Mouse (Mus musculus) testis, adult 2 months (tissue): ENCODE data around the gene Myo1d. TPM values are rescaled to one million over a fixed set of nuclear protein-coding genes. Genes with fewer than 3 reads are reported as not detected.

Experiments
- H3K27ac ChIP-seq: fragments of 200-500 bp; 2 replicates; pipeline ENCODE4 v1.5.1; 2012; ENCODE audit warnings: low read depth, low read length; ENCODE audit not compliant: control insufficient read depth, insufficient read depth
- H3K27me3 ChIP-seq: fragments of 200-500 bp; 2 replicates; pipeline ENCODE4 v1.6.1; 2012; ENCODE audit warnings: mild to moderate bottlenecking, low read length, moderate library complexity; ENCODE audit not compliant: control insufficient read depth, insufficient read depth
- H3K36me3 ChIP-seq: fragments of 200-500 bp; 2 replicates; pipeline ENCODE4 v1.6.1; 2012; ENCODE audit warnings: mild to moderate bottlenecking, low read length; ENCODE audit not compliant: control insufficient read depth, insufficient read depth
- H3K4me1 ChIP-seq: fragments of 200-500 bp; 2 replicates; pipeline ENCODE4 v1.6.1; 2012; ENCODE audit warnings: low read length; ENCODE audit not compliant: control insufficient read depth, insufficient read depth
- H3K4me3 ChIP-seq: fragments of 200-500 bp; 2 replicates; pipeline ENCODE4 v1.5.1; 2012; ENCODE audit warnings: low read depth, mild to moderate bottlenecking, low read length, moderate library complexity, mixed read lengths; ENCODE audit not compliant: control insufficient read depth
- CTCF ChIP-seq: fragments of 200-500 bp; IDR thresholded peaks from 2 replicates; pipeline ENCODE4 v1.5.1; 2012; ENCODE audit warnings: low read depth, mild to moderate bottlenecking, inconsistent platforms, low read length, moderate library complexity; ENCODE audit not compliant: control insufficient read depth, insufficient read depth, insufficient replicate concordance
- POLR2A ChIP-seq: fragments of 200-500 bp; IDR thresholded peaks from 2 replicates; pipeline ENCODE4 v1.6.1; 2012; ENCODE audit warnings: low read depth, mild to moderate bottlenecking, inconsistent platforms, low read length, moderate library complexity; ENCODE audit not compliant: control insufficient read depth
- polyA plus RNA-seq: library from polyadenylated mRNA; depleted of rRNA; stranded (reverse); fragments of >200 nt; gene quantifications from 2 replicates; pipeline ENCODE4 v1.2.3, GENCODE M21; 2012

Myo1d gene
- polyA plus RNA-seq, 1 experiment: 4.6 TPM

DNA sequence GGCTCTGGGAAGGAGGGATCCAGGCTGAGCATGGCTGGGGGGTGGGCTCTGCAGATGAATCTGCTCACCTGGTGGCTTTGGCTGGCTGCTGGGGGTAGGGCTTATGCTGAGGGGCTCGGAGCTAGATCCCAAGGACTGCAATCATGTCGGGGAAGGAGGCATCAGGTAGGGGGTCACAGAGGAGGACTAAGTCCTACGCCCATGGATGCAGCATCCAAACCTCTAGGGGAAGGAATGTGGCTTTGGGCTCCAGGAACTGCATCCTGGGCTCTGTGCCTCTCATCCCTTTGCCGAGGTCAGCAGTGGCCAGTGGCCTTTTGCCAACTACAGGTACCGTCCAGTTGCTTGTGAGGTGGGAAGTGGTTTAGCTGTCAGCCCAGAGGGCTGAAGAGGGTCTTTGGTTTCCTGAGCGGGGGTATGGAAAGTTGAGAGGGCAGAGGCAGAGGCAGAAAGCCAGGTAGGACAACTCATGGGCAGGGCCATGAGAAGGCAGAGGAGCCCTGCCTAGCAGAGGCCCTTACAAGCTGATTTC, 296.2 kb downstream of the Myo1d start:
- no peak overlapping the region for H3K4me3 ChIP-seq
- H3K27ac ChIP-seq: no peak overlapping the region
- no peaks in the 10 kb centered on the region for H3K4me1 ChIP-seq
- TF ChIP-seq CTCF (no peak), POLR2A (no peak)
- no peaks in the 10 kb centered on the region for H3K36me3 ChIP-seq
- no peaks in the 10 kb centered on the region for H3K27me3 ChIP-seq

DNA sequence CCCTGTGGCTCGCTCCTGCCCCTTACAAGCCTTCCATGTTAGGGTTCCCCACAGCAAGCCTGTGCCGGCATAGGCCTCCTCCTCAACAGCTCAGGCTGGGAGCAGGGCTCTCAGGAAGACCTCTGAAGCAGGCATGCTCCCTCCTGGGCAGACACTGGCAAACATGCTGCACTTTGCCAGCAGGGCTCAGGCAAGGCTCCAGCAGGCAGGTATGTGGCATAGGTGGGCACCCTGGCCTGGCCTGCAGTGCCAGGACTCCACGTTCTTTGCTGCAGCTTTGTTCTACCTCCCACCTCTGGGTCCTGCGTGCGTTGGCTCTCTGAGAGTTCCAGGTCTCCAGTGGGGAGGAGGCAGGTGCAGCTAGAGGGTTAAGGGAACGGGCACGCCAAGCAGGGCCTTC, 296.9 kb downstream of the Myo1d start:
- Histone ChIP-seq H3K36me3 (no peaks in the 10 kb centered on the region), H3K27ac (no peak overlapping the region), H3K4me1 (peaks cover 3% of the 10 kb centered on the region), H3K27me3 (no peaks in the 10 kb centered on the region), H3K4me3 (no peak overlapping the region)
- TF ChIP-seq POLR2A (no peak), CTCF (no peak)

GRCm38 (mm10) chr11:80482347-80482746, 297.5 kb downstream of the Myo1d start:
- H3K36me3 ChIP-seq: no peaks in the 10 kb centered on the region
- no peak overlapping the region for H3K4me3 ChIP-seq
- TF ChIP-seq POLR2A: no peak
- no peak for TF ChIP-seq CTCF
- peaks cover 7% of the 10 kb centered on the region for H3K4me1 ChIP-seq
- no peaks in the 10 kb centered on the region for H3K27me3 ChIP-seq
- no peak overlapping the region for H3K27ac ChIP-seq

DNA sequence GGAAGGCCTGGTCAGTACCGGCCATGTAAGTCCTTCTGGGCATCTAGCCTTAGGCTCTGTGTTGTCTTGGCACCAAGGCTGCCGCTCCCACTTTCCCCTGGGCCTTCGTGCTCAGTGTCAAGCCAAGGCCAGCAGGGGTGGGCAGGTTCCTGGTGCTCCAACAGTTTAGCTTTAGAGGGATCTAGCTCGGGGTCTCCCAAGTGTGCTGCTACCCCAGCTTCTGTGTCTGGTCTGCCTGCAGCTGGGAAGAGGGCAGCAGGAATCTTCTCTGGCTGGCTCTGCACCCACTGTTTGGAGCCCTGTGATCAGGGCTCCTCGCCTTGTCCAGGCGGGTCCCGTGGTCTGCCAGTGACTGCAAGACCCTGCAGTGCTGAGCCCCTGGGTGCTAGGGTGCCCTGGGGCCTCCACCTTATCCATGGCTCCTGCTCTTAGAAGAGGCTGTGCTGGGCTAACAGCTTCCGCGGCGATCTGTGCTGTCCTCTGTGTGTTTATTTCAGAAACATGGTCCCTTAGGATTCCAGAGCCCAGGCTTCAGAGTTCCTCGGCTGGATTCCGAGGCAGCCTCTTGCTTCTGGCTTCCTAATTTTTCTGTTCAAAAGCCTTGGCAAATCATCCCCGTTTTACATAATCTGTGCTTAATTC, 298.3 kb downstream of the Myo1d start:
- H3K36me3 ChIP-seq: no peaks in the 10 kb centered on the region
- H3K4me1 ChIP-seq: peaks cover 11% of the 10 kb centered on the region
- H3K27me3 ChIP-seq: no peaks in the 10 kb centered on the region
- no peak overlapping the region for H3K27ac ChIP-seq
- no peak overlapping the region for H3K4me3 ChIP-seq
- no peak for TF ChIP-seq POLR2A
- no peak for TF ChIP-seq CTCF

- no peaks in the 10 kb centered on the region for H3K27me3 ChIP-seq
- H3K36me3 ChIP-seq: no peaks in the 10 kb centered on the region
- no peak overlapping the region for H3K27ac ChIP-seq
- TF ChIP-seq POLR2A: no peak
- TF ChIP-seq CTCF: no peak
- H3K4me1 ChIP-seq: peaks cover 13% of the 10 kb centered on the region
- no peak overlapping the region for H3K4me3 ChIP-seq
These were observed 299.6 kb downstream of the Myo1d start for GRCm38 (mm10) chr11:80479906-80480866.

DNA sequence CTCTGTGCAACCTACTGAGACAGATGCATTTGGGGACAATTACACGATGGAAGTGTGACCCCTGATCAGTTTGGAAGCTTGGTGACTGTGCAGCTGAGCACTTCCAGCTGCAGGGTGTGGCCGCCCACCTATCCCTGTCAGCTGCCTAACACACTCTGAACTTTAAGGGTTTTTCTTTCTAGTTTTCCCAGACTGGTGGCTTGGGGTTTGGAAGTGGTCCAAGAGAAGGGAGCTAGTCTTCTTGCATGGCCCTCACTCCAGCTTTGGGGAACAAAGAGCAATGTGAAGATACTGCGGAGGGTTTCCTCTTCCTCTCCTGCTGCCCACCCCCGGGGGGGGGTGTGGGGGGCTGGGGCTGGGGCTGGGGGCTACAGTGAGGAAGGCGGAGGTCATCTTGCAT, 300.4 kb downstream of the Myo1d start:
- no peak for TF ChIP-seq CTCF
- TF ChIP-seq POLR2A: no peak
- no peaks in the 10 kb centered on the region for H3K36me3 ChIP-seq
- H3K4me3 ChIP-seq: no peak overlapping the region
- H3K27me3 ChIP-seq: no peaks in the 10 kb centered on the region
- H3K4me1 ChIP-seq: peaks cover 13% of the 10 kb centered on the region
- H3K27ac ChIP-seq: no peak overlapping the region

DNA sequence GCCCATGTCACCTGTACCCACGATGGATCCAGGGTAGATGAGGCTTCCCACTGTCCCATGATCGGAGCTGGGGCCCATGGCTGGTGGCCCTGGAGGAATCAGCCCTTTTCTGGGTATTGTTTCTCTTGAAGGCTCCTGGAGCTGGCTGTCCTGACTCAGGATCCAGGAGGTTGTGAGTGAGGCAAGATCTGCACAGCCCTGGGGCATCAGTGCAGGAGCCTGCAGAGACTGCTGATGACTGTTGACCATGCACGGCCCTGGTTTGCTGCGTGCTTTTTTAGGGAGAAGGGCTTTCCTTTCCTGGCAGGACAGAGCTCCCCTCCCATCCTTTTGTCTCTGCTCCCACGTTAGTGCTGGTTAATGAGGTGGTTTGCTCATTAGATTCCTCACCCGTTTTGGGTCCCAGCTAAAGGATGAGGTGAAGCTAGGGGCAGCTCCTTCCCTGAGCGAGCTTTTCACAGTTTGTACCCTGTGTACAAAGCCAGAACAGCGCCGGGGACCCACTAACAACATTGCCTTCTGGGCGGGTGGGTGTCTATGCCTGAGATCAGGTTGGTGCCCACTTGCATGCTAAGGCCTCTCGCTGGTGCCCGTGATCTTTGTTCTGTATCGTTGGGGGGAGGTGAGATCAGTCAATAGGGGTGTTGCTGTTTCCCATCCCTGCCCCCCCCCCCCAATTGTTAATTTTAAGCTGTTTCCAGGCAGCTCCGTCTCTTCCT, 301.0 kb downstream of the Myo1d start:
- Histone ChIP-seq H3K27ac (no peak overlapping the region), H3K4me3 (no peak overlapping the region)

More for the DNA sequence above, 301.0 kb downstream of the Myo1d start:
- TF ChIP-seq POLR2A (no peak), CTCF (no peak)
- Histone ChIP-seq H3K36me3 (no peaks in the 10 kb centered on the region), H3K27me3 (no peaks in the 10 kb centered on the region), H3K4me1 (peaks cover 13% of the 10 kb centered on the region)
